Mouse (Mus musculus) myocyte (in vitro differentiated cells): Measurements from ENCODE around the gene Dhx16. TPM values are rescaled to one million over a fixed set of nuclear protein-coding genes. Genes with fewer than 3 reads are reported as not detected.
"Not testable (repeated sequence)": the region's sequence is repeated elsewhere in the genome, so short reads cannot be mapped to it uniquely, and the experiment has no call there.

Experiments
- H3K27me3 ChIP-seq: one replicate; pipeline ENCODE4 v1.6.1; 2011; ENCODE audit not compliant: control insufficient read depth, insufficient read depth, insufficient read length
- H3K36me3 ChIP-seq: one replicate; pipeline ENCODE4 v1.6.1; 2011; ENCODE audit not compliant: control insufficient read depth, insufficient read depth
- H3K4me2 ChIP-seq: one replicate; pipeline ENCODE4 v1.6.1; 2011; ENCODE audit warnings: low read depth, control low read depth
- H3K4me3 ChIP-seq: one replicate; pipeline ENCODE4 v1.5.1; 2011; ENCODE audit warnings: mild to moderate bottlenecking, control low read depth, moderate library complexity
- H3K79me2 ChIP-seq: one replicate; pipeline ENCODE4 v1.6.1; 2011; ENCODE audit not compliant: control insufficient read depth, insufficient read depth
- H3ac ChIP-seq: one replicate; pipeline ENCODE4 v1.6.1; 2011; ENCODE audit not compliant: control insufficient read depth, insufficient read length
- CEBPB ChIP-seq: IDR thresholded peaks from 2 replicates; pipeline ENCODE4 v1.6.1; 2011; ENCODE audit warnings: mild to moderate bottlenecking, moderate library complexity; ENCODE audit not compliant: poor library complexity, insufficient read depth, severe bottlenecking
- E2F4 ChIP-seq: IDR thresholded peaks from one replicate; pipeline ENCODE4 v1.6.1; 2011; ENCODE audit warnings: mild to moderate bottlenecking, control low read depth, moderate library complexity; ENCODE audit not compliant: insufficient read depth
- MAX ChIP-seq: IDR thresholded peaks from one replicate; pipeline ENCODE4 v1.6.1; 2011; ENCODE audit warnings: low read depth, mild to moderate bottlenecking, control low read depth
- MYOD1 ChIP-seq, 3 experiments: IDR thresholded peaks; one replicate each; pipeline ENCODE4 v1.6.1; 2011; ENCODE audit warnings: control low read depth in 2 of 3, low read depth in 2 of 3, mild to moderate bottlenecking in 2 of 3, moderate library complexity in 1 of 3; ENCODE audit not compliant: insufficient read length in 2 of 3, control insufficient read depth in 1 of 3
- MYOG ChIP-seq, 3 experiments: IDR thresholded peaks; one replicate each; pipeline ENCODE4 v1.6.1; 2011; ENCODE audit warnings: control low read depth in 2 of 3, low read depth in 2 of 3, mild to moderate bottlenecking in 2 of 3; ENCODE audit not compliant: insufficient read length in 2 of 3, control insufficient read depth in 1 of 3, insufficient read depth in 1 of 3
- POLR2A ChIP-seq: IDR thresholded peaks from one replicate; pipeline ENCODE4 v1.6.1; 2011; ENCODE audit warnings: low read depth, mild to moderate bottlenecking, control low read depth, moderate library complexity; ENCODE audit not compliant: insufficient read length
- POLR2AphosphoS2 ChIP-seq: IDR thresholded peaks from one replicate; pipeline ENCODE4 v1.6.1; 2011; ENCODE audit warnings: low read depth, control low read depth; ENCODE audit not compliant: insufficient read length
- REST ChIP-seq: IDR thresholded peaks from one replicate; pipeline ENCODE4 v1.6.1; 2011; ENCODE audit warnings: mild to moderate bottlenecking, control low read depth, moderate library complexity; ENCODE audit not compliant: insufficient read depth, insufficient read length
- SRF ChIP-seq: IDR thresholded peaks from one replicate; pipeline ENCODE4 v1.6.1; 2011; ENCODE audit warnings: low read depth; ENCODE audit not compliant: control insufficient read depth, insufficient read length
- TCF12 ChIP-seq: IDR thresholded peaks from one replicate; pipeline ENCODE4 v1.6.1; 2011; ENCODE audit warnings: mild to moderate bottlenecking, control low read depth; ENCODE audit not compliant: poor library complexity, insufficient read depth, severe bottlenecking
- TCF3 ChIP-seq: IDR thresholded peaks from one replicate; pipeline ENCODE4 v1.6.1; 2011; ENCODE audit warnings: low read depth, control low read depth; ENCODE audit not compliant: insufficient read length
- USF1 ChIP-seq: IDR thresholded peaks from one replicate; pipeline ENCODE4 v1.6.1; 2011; ENCODE audit warnings: low read depth, mild to moderate bottlenecking, control low read depth, moderate library complexity
- polyA plus RNA-seq: library from polyadenylated mRNA; unstranded; fragments of >200 nt; fragmentation: generic; extraction: Trizol; gene quantifications from one replicate; pipeline ENCODE4 v1.2.1, GENCODE M21; 2012; ENCODE audit warnings: missing spikeins

The Dhx16 gene
- polyA plus RNA-seq, 1 experiment: 29.4 TPM

DNA sequence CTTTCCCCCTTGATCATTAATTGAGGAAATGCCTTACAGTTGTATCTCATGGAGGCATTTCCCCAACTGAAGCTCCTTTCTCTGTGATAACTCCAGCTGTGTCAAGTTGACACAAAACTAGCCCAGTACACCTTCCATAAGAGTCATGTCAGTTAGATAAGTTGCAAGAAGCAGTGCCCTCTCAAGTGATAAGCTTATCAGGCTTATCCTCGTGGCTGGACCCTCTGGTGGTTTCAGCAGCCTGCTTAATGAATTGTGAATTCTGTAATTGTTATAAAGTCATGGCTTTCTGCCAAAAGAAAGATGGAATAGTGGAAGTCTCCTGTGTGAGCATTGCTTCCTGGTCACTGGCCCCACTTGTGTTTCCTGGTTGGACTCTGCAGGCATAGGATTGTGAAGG is 47.9 kb downstream of the Dhx16 start:
- no peak overlapping the region for H3K4me2 ChIP-seq
- no peak overlapping the region for H3ac ChIP-seq
- H3K4me3 ChIP-seq: no peak overlapping the region
- H3K79me2 ChIP-seq: no peaks in the 10 kb centered on the region
- H3K27me3 ChIP-seq: no peaks in the 10 kb centered on the region
- TF ChIP-seq MYOG (IDR thresholded peaks at IDR 0.05; ENCODE audit: control insufficient read depth in 1 of 3, insufficient read depth in 1 of 3, insufficient read length in 2 of 3, low read depth in 2 of 3) (no peak), E2F4 (no peak), SRF (no peak), POLR2AphosphoS2 (no peak), POLR2A (no peak), REST (no peak), USF1 (no peak), TCF3 (no peak), TCF12 (no peak)
- peaks cover 55% of the 10 kb centered on the region for H3K36me3 ChIP-seq

DNA sequence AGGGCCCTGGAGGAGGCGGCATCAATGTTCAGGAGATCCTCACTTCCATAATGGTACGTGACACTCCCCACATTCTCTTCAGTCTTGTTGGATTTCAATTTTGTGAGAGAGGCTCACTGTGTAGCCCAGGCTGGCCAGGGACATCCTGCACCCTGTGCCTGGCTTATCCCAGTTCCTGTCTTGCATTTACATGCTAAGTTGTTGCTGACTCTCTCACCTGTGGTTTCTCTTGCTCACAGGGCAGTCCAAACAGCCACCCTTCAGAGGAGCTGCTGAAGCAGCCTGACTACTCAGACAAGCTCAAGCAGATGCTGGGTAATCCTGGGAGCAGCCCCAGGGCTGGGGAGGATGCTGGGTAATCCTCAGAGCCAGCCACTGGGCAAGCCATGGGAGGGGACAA is 49.9 kb downstream of the Dhx16 start:
- TF ChIP-seq TCF12 (no peak), MYOD1 (IDR thresholded peaks at IDR 0.05; ENCODE audit: control insufficient read depth in 1 of 3, insufficient read length in 2 of 3, low read depth in 2 of 3) (no peak), MYOG (IDR thresholded peaks at IDR 0.05; ENCODE audit: control insufficient read depth in 1 of 3, insufficient read depth in 1 of 3, insufficient read length in 2 of 3, low read depth in 2 of 3) (no peak), POLR2A (no peak), REST (no peak), MAX (no peak), TCF3 (no peak), E2F4 (no peak), SRF (no peak), CEBPB (no peak)
- Histone ChIP-seq H3K4me3 (no peak overlapping the region), H3K36me3 (peaks cover 39% of the 10 kb centered on the region), H3K79me2 (no peaks in the 10 kb centered on the region), H3K27me3 (no peaks in the 10 kb centered on the region), H3ac (no peak overlapping the region), H3K4me2 (no peak overlapping the region)

DNA sequence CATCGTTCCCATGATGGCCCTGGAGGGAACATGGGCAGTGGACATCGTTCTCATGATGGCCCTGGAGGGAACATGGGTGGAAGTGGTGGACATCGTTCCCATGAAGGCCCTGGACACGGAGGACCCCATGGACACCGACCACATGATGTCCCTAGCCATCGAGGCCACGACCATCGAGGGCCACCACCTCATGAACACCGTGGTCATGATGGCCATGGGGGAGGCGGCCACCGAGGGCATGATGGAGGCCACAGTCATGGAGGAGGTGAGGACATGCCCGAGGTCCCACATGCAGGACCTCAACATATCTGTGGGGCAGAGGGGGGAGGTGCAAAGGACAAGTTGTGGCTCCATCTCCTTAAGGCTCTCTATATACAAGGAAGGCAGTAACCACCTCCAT is 51.0 kb downstream of the Dhx16 start:
- peaks cover 37% of the 10 kb centered on the region for H3K36me3 ChIP-seq

DNA sequence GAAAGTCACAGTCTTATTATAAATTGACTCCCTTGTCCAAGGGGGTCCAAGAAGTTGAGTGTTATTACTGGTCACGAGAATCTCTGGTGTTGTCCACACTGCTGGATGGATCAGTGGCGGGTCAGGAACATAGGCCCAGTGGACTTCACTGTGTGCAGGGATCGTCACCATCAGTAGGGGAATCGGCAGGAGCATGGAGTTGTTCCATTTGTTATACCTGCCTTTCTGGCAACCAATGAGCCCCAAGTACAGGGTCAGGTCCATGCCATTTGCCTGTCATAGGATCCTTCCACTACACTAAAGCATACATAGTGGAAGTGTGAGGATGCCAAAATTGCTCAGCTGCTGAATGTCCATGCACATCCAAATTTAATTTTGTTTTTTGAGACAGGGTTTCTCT is 53.0 kb downstream of the Dhx16 start:
- H3K4me2 ChIP-seq: no peak overlapping the region
- no peaks in the 10 kb centered on the region for H3K27me3 ChIP-seq
- no peak overlapping the region for H3K4me3 ChIP-seq
- peaks cover 24% of the 10 kb centered on the region for H3K36me3 ChIP-seq
- no peak for TF ChIP-seq POLR2A
- peak; percentile 61 for TF ChIP-seq POLR2AphosphoS2
- H3K79me2 ChIP-seq: no peaks in the 10 kb centered on the region
- no peak overlapping the region for H3ac ChIP-seq

More for the DNA sequence above, 51.0 kb downstream of the Dhx16 start:
- H3K79me2 ChIP-seq: no peaks in the 10 kb centered on the region
- H3K4me3 ChIP-seq: no peak overlapping the region
- H3K27me3 ChIP-seq: no peaks in the 10 kb centered on the region
- TF ChIP-seq POLR2AphosphoS2: peak; percentile 67
- TF ChIP-seq SRF: no peak
- TF ChIP-seq POLR2A: peak; percentile 2
- no peak for TF ChIP-seq MAX
- H3K4me2 ChIP-seq: no peak overlapping the region
- no peak overlapping the region for H3ac ChIP-seq

DNA sequence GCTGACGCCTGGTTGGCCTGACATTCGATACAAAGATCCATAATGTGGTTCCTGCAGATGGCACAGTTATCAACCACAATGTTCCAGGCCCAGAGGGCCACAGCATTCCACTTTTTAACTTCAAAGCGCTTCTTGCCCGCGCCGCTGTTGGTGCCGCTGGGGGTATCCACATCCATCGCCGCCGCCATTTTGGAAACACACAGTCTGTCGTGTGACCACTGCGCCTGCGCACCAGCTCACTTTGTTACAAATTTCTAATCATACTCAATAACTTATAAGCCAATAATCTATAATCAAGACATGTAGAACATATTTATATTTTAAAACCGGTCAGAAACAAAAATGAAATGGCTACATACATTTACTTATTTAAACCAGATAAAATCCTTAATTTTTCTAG is 56.1 kb downstream of the Dhx16 start:
- not testable (repeated sequence) for H3K27me3 ChIP-seq, H3K36me3 ChIP-seq, H3K79me2 ChIP-seq, H3ac ChIP-seq, H3K4me3 ChIP-seq, H3K4me2 ChIP-seq

DNA sequence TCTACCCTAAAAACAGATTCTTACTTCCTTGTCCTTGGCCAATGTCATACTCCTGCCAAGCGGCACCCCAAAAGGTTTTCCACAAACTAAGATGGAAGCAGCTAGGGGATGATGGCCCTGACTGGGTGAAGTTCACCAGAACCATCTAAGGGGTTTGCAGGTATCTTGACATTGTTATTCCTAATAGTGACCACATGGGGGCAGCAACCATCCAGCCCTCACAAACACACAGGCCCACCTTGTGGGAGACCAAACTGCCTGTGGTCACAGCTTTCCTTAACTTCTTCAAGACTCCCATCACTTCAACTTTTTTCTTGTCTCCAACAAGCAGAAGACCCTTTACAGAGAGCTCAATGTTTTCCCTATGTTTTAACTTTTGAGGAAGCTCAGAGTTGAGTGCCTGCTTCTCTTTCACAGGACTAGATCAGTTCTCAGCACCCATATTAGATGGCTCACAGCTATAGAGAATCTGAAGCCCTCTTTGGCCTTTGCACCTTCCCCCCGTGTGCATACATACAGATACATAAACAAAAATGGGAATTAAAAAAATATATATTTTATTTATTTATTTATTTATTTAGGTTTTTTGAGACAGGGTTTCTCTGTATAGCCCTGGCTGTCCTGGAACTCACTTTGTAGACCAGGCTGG is 58.2 kb downstream of the Dhx16 start:
- no peaks in the 10 kb centered on the region for H3K36me3 ChIP-seq
- no peak for TF ChIP-seq MAX
- TF ChIP-seq POLR2A: no peak
- TF ChIP-seq MYOG (IDR thresholded peaks at IDR 0.05; ENCODE audit: control insufficient read depth in 1 of 3, insufficient read depth in 1 of 3, insufficient read length in 2 of 3, low read depth in 2 of 3): no peak
- TF ChIP-seq SRF: no peak
- TF ChIP-seq E2F4: no peak
- no peak for TF ChIP-seq REST
- no peak for TF ChIP-seq TCF3
- TF ChIP-seq CEBPB: no peak
- TF ChIP-seq POLR2AphosphoS2: no peak
- TF ChIP-seq USF1: no peak
- TF ChIP-seq TCF12: no peak
- TF ChIP-seq MYOD1 (IDR thresholded peaks at IDR 0.05; ENCODE audit: control insufficient read depth in 1 of 3, insufficient read length in 2 of 3, low read depth in 2 of 3): no peak
- H3K4me2 ChIP-seq: no peak overlapping the region
- no peak overlapping the region for H3ac ChIP-seq
- no peaks in the 10 kb centered on the region for H3K79me2 ChIP-seq
- H3K27me3 ChIP-seq: no peaks in the 10 kb centered on the region
- no peak overlapping the region for H3K4me3 ChIP-seq
